Mouse (Mus musculus) A20 (cell line): ENCODE results near the gene Gm10376.
"Not testable (repeated sequence)": the region's sequence is repeated elsewhere in the genome, so short reads cannot be mapped to it uniquely, and the experiment has no call there.

Experiments used
- DNase-seq: peaks from one replicate; pipeline ENCODE4 v3.0.0-alpha.2; 2011; ENCODE audit warnings: low read depth, low spot score

Gm10376 gene

GRCm38 (mm10) chr14:43015528-43015927, at the start of gene Gm10376:
TSS of gene Gm10376 (minus strand) at chr14:43015628.
- DNase-seq, result not testable (repeated sequence)

GRCm38 (mm10) chr14:43060179-43060578, 44.8 kb upstream of the Gm10376 start:
- DNase-seq, result not testable (repeated sequence)

GRCm38 (mm10) chr14:43058063-43058462, 42.6 kb upstream of the Gm10376 start:
- DNase-seq, result not testable (repeated sequence)

GRCm38 (mm10) chr14:42993524-42993923, 21.9 kb downstream of the Gm10376 start, which contains the start of gene Gm8082:
TSS of gene Gm8082 (minus strand) at chr14:42993624.
- not testable (repeated sequence) for DNase-seq
